ENCODE assay signal across 9 mouse cellular contexts in genomic region chr11:32625677-32626076, GRCm38 (mm10). TPM values are rescaled to one million over a fixed set of nuclear protein-coding genes. Genes with fewer than 3 reads are reported as not detected.
DNase-seq lines count a peak whose midpoint lies in the region; ATAC-seq and TF ChIP-seq lines count a peak whose summit lies in the region.
"Had no signal": no experiment of that assay in that cellular context is flagged by ENCODE, and none has a peak within 500 bp of the region (broad histone marks: within the 10 kb centered on the region; RNA-seq: fewer than 3 reads in every experiment).

No protein-coding gene starts in this region.

- no peak overlapping the region for H3K4me2 ChIP-seq in forebrain, embryonic 16.5 days (ENCODE audit: low read length)
- H3K4me2 ChIP-seq: limb, embryonic 15.5 days had no signal

- intact Hi-C loops in gastrocnemius, adult 2 months (cut with DNase I): loop anchor here (1.0 to 10.0 kb wide), 2 partner anchors 84 to 519 kb away; partner anchors contain the start of gene Fgf18

- peak; percentile 95 for TF ChIP-seq CTCF in gastrocnemius, adult 2 months (IDR thresholded peaks at IDR 0.05)

- no peaks in the 10 kb centered on the region for H3K27me3 ChIP-seq in forebrain, embryonic 16.5 days (replicated peaks; ENCODE audit: control insufficient read depth, insufficient read depth, low read length)
- H3K27me3 ChIP-seq: limb, embryonic 15.5 days had no signal

- peak; percentile 74 for ATAC-seq in megakaryocyte, adult 5-6 weeks (ENCODE audit: poor library complexity, severe bottlenecking)
- no peak for ATAC-seq in forebrain, embryonic 16.5 days

- WGBS in forebrain, embryonic 16.5 days: 60% methylated on average over 1 of the region's 1 CpGs

- H3K36me3 ChIP-seq in forebrain, embryonic 16.5 days (ENCODE audit: control insufficient read depth, insufficient read depth): no peaks in the 10 kb centered on the region
- H3K36me3 ChIP-seq: limb, embryonic 15.5 days had no signal

- peak; percentile 59 to 60 for DNase-seq in urinary bladder, adult 18-20 months (ENCODE audit: low spot score in 2 of 2)
- no peak for DNase-seq in urinary bladder, adult 2 months (ENCODE audit: low spot score)
- peak; percentile 44 to 48 for DNase-seq in adrenal gland, postnatal 4 days (ENCODE audit: low spot score in 2 of 2)
- DNase-seq in gastrocnemius, adult 2 months: peak; percentile 90
- DNase-seq in kidney, postnatal 4 days: peak; percentile 82 to 87
- peak; percentile 58 to 77 for DNase-seq in spleen, postnatal 4 days (ENCODE audit: low spot score in 2 of 2)

- peaks cover 8% of the 10 kb centered on the region; the same call in 1 of the 2 replicates for H3K4me1 ChIP-seq in forebrain, embryonic 16.5 days (replicated peaks; ENCODE audit: control insufficient read depth, insufficient read depth, low read length)
- H3K4me1 ChIP-seq: limb, embryonic 15.5 days had no signal

- no peak overlapping the region for H3K4me3 ChIP-seq in gastrocnemius, adult 2 months
- no peak overlapping the region for H3K4me3 ChIP-seq in forebrain, embryonic 16.5 days (replicated peaks; ENCODE audit: low read length)
- H3K4me3 ChIP-seq: limb, embryonic 15.5 days had no signal

- no peak overlapping the region for H3K9ac ChIP-seq in forebrain, embryonic 16.5 days (replicated peaks; ENCODE audit: low read depth, low read length)
- H3K9ac ChIP-seq: limb, embryonic 15.5 days had no signal

- H3K27ac ChIP-seq in gastrocnemius, adult 2 months: no peak overlapping the region
- H3K27ac ChIP-seq in forebrain, embryonic 16.5 days (ENCODE audit: low read length): no peak overlapping the region
- H3K27ac ChIP-seq: limb, embryonic 15.5 days had no signal

- H3K9me3 ChIP-seq in forebrain, embryonic 16.5 days (ENCODE audit: control insufficient read depth, low read length): no peaks in the 10 kb centered on the region
- H3K9me3 ChIP-seq: limb, embryonic 15.5 days had no signal

RNA-seq across cellular contexts. Expression of gene Fbxw11, which starts 16.8 kb away (rescaled TPM):
- polyA plus RNA-seq in urinary bladder, adult 2 months (2012; rRNA removed): 49.2 and 52.7 TPM in 2 replicates
- 100 to 1,000 TPM; 110 to 111 TPM for total RNA-seq in adrenal gland, postnatal 4 days (2021)
- total RNA-seq in gastrocnemius, adult 2 months (2021): 10 to 100 TPM; 56.9 to 68.9 TPM
- 30.0 and 30.4 TPM in 2 replicates for total RNA-seq in megakaryocyte, adult 5-6 weeks (2015)
- total RNA-seq in megakaryocyte, adult 5-6 weeks (2017): 47.0 and 52.8 TPM in 2 replicates
- polyA plus RNA-seq in forebrain, embryonic 16.5 days (2015; fragmentation: Nextera tagmentation; extraction: Ambion mirVana): 125 and 137 TPM in 2 replicates
